Mouse (Mus musculus) c-Kit-negative CD71-positive TER-119-positive erythroid progenitor cells, embryonic 14.5 days (primary cell): ENCODE measurements around the gene AI661453.

ENCODE experiments used
- DNase-seq: peaks from one replicate; pipeline ENCODE4 v3.0.0-alpha.2; 2013; ENCODE audit warnings: low read depth, low spot score

Gene AI661453

GRCm38 (mm10) chr17:47440359-47440890 lies 4.0 kb downstream of the AI661453 start:
- DNase-seq = no peak

- DNase-seq = no peak
Measured at GRCm38 (mm10) chr17:47441296-47442051, 5.1 kb downstream of the AI661453 start.

GRCm38 (mm10) chr17:47442271-47442670 lies 5.9 kb downstream of the AI661453 start:
- DNase-seq = no peak

- DNase-seq = no peak
Measured at GRCm38 (mm10) chr17:47444113-47444512, 7.7 kb downstream of the AI661453 start.

- no peak for DNase-seq
Measured at GRCm38 (mm10) chr17:47445518-47445917, 9.1 kb downstream of the AI661453 start.

GRCm38 (mm10) chr17:47446025-47446424 lies 9.6 kb downstream of the AI661453 start:
- no peak for DNase-seq

GRCm38 (mm10) chr17:47446561-47446960 lies 10.1 kb downstream of the AI661453 start:
- no peak for DNase-seq

- no peak for DNase-seq
Measured at GRCm38 (mm10) chr17:47448523-47449372, 12.3 kb downstream of the AI661453 start.

- DNase-seq = no peak
Measured at GRCm38 (mm10) chr17:47449432-47449831, 13.0 kb downstream of the AI661453 start.

- DNase-seq = no peak
Measured at GRCm38 (mm10) chr17:47450239-47450638, 13.8 kb downstream of the AI661453 start.

GRCm38 (mm10) chr17:47450880-47451565 lies 14.6 kb downstream of the AI661453 start:
- no peak for DNase-seq

GRCm38 (mm10) chr17:47452886-47453285 lies 16.5 kb downstream of the AI661453 start:
- DNase-seq = no peak

- no peak for DNase-seq
Measured at GRCm38 (mm10) chr17:47454675-47455074, 18.3 kb downstream of the AI661453 start.

GRCm38 (mm10) chr17:47458310-47458709 lies 21.9 kb downstream of the AI661453 start:
- DNase-seq = no peak

- no peak for DNase-seq
Measured at GRCm38 (mm10) chr17:47458936-47459335, 22.5 kb downstream of the AI661453 start.

GRCm38 (mm10) chr17:47459341-47459919 lies 23.0 kb downstream of the AI661453 start:
- DNase-seq = no peak

- DNase-seq = no peak
Measured at GRCm38 (mm10) chr17:47461688-47462087, 25.3 kb downstream of the AI661453 start.

GRCm38 (mm10) chr17:47462209-47462608 lies 25.8 kb downstream of the AI661453 start:
- DNase-seq = no peak

GRCm38 (mm10) chr17:47462728-47463388 lies 26.4 kb downstream of the AI661453 start:
- DNase-seq = no peak

GRCm38 (mm10) chr17:47464248-47464965 lies 28.0 kb downstream of the AI661453 start:
- DNase-seq = no peak
